In genomic region chr1:180317450-180317849, GRCm38 (mm10) we compare ENCODE assay signal across 24 mouse cellular contexts. TPM values are rescaled to one million over a fixed set of nuclear protein-coding genes. Genes with fewer than 3 reads are reported as not detected.
A peak's percentile ranks its signal among the peaks of the same experiment; 100 is the strongest.
DNase-seq lines count a peak whose midpoint lies in the region; ATAC-seq and TF ChIP-seq lines count a peak whose summit lies in the region.
"Had no signal": no experiment of that assay in that cellular context is flagged by ENCODE, and none has a peak within 500 bp of the region (broad histone marks: within the 10 kb centered on the region; RNA-seq: fewer than 3 reads in every experiment).

No protein-coding gene starts in this region.

- H3K27me3 ChIP-seq in heart, adult 2 months (ENCODE audit: control insufficient read depth, insufficient read depth, low read length): no peaks in the 10 kb centered on the region
- no peaks in the 10 kb centered on the region for H3K27me3 ChIP-seq in midbrain, embryonic 11.5 days (ENCODE audit: control insufficient read depth, insufficient read depth, low read length)
- no peaks in the 10 kb centered on the region for H3K27me3 ChIP-seq in midbrain, embryonic 15.5 days (replicated peaks)
- H3K27me3 ChIP-seq in liver, embryonic 15.5 days: peaks cover 27% of the 10 kb centered on the region
- H3K27me3 ChIP-seq in hindbrain, postnatal 0 days (ENCODE audit: insufficient read depth, low read length): no peaks in the 10 kb centered on the region
- H3K27me3 ChIP-seq: forebrain, embryonic 13.5 days had no signal

- TF ChIP-seq EP300 in heart, adult 2 months (IDR thresholded peaks at IDR 0.05; ENCODE audit: insufficient read depth, low read depth, low read length): no peak

- TF ChIP-seq POLR2A in heart, adult 2 months (IDR thresholded peaks at IDR 0.05; ENCODE audit: insufficient read depth, low read depth, low read length): no peak

- ATAC-seq in midbrain, embryonic 11.5 days (ENCODE audit: low FRiP score): no peak
- no peak for ATAC-seq in midbrain, embryonic 15.5 days (replicated peaks)
- ATAC-seq in liver, embryonic 15.5 days (ENCODE audit: insufficient read depth): peak; percentile 56
- ATAC-seq in megakaryocyte-erythroid progenitor cell, adult 5-6 weeks (replicated peaks; ENCODE audit: low FRiP score, low TSS enrichment, poor library complexity, severe bottlenecking): peak; percentile 51
- ATAC-seq in hindbrain, postnatal 0 days: no peak
- ATAC-seq: forebrain, embryonic 13.5 days; forebrain, embryonic 16.5 days had no signal

- H3K4me1 ChIP-seq in heart, adult 2 months (ENCODE audit: control insufficient read depth, insufficient read depth, low read length): peaks cover 10% of the 10 kb centered on the region
- peaks cover 8% of the 10 kb centered on the region for H3K4me1 ChIP-seq in midbrain, embryonic 11.5 days (ENCODE audit: control insufficient read depth, insufficient read depth, low read length)
- peaks cover 20% of the 10 kb centered on the region for H3K4me1 ChIP-seq in midbrain, embryonic 15.5 days
- H3K4me1 ChIP-seq in liver, embryonic 15.5 days (replicated peaks): peaks cover 32% of the 10 kb centered on the region
- peaks cover 9% of the 10 kb centered on the region; the same call in 1 of the 2 replicates for H3K4me1 ChIP-seq in hindbrain, postnatal 0 days (ENCODE audit: insufficient read depth, low read length)

- no peak overlapping the region for H3K9ac ChIP-seq in heart, adult 2 months (ENCODE audit: low read depth, low read length)
- no peak overlapping the region for H3K9ac ChIP-seq in midbrain, embryonic 11.5 days (ENCODE audit: low read length)
- no peak overlapping the region for H3K9ac ChIP-seq in midbrain, embryonic 15.5 days
- H3K9ac ChIP-seq in liver, embryonic 15.5 days: no peak overlapping the region
- no peak overlapping the region for H3K9ac ChIP-seq in hindbrain, postnatal 0 days (replicated peaks; ENCODE audit: low read length)
- H3K9ac ChIP-seq: forebrain, embryonic 13.5 days; heart, embryonic 13.5 days; hindbrain, embryonic 14.5 days had no signal

- no peak for TF ChIP-seq CTCF in heart, adult 2 months (IDR thresholded peaks at IDR 0.05)
- TF ChIP-seq CTCF in hindbrain, postnatal 0 days (IDR thresholded peaks at IDR 0.05; ENCODE audit: low read depth): no peak

- no peak overlapping the region for H3K4me3 ChIP-seq in heart, adult 2 months
- no peak overlapping the region for H3K4me3 ChIP-seq in midbrain, embryonic 11.5 days (ENCODE audit: low read depth, low read length)
- no peak overlapping the region for H3K4me3 ChIP-seq in midbrain, embryonic 15.5 days
- H3K4me3 ChIP-seq in liver, embryonic 15.5 days (replicated peaks): no peak overlapping the region
- H3K4me3 ChIP-seq in hindbrain, postnatal 0 days (ENCODE audit: low read length): no peak overlapping the region
- H3K4me3 ChIP-seq: forebrain, embryonic 10.5 days; forebrain, embryonic 13.5 days; gastrocnemius, adult 2 months; heart, embryonic 10.5 days; heart, embryonic 13.5 days had no signal

- H3K27ac ChIP-seq in heart, adult 2 months: no peak overlapping the region
- no peak overlapping the region for H3K27ac ChIP-seq in midbrain, embryonic 11.5 days (ENCODE audit: low read depth, low read length)
- no peak overlapping the region for H3K27ac ChIP-seq in midbrain, embryonic 15.5 days
- H3K27ac ChIP-seq in liver, embryonic 15.5 days (replicated peaks): no peak overlapping the region
- H3K27ac ChIP-seq in hindbrain, postnatal 0 days: no peak overlapping the region
- H3K27ac ChIP-seq: forebrain, embryonic 10.5 days; forebrain, embryonic 13.5 days; gastrocnemius, adult 2 months; heart, embryonic 10.5 days; heart, embryonic 13.5 days; hindbrain, embryonic 14.5 days had no signal

- intact Hi-C loops in heart, adult 2 months (cut with DNase I): no loop called here

- H3K4me2 ChIP-seq in midbrain, embryonic 11.5 days: no peak overlapping the region
- no peak overlapping the region for H3K4me2 ChIP-seq in midbrain, embryonic 15.5 days
- H3K4me2 ChIP-seq in liver, embryonic 15.5 days: no peak overlapping the region
- no peak overlapping the region for H3K4me2 ChIP-seq in hindbrain, postnatal 0 days (ENCODE audit: low read depth, low read length)
- H3K4me2 ChIP-seq: forebrain, embryonic 13.5 days; heart, embryonic 13.5 days; hindbrain, embryonic 14.5 days had no signal

- DNase-seq in heart, adult 11 months: peak; percentile 78
- no peak for DNase-seq in heart, adult 2 months
- peak; percentile 35 for DNase-seq in midbrain, embryonic 11.5 days (ENCODE audit: low spot score, missing footprints)
- DNase-seq in hindbrain, postnatal 0 days (ENCODE audit: low spot score): no peak
- no peak for DNase-seq in adrenal gland, postnatal 36 days
- DNase-seq: adrenal gland, adult 2 months; adrenal gland, postnatal 14 days; cerebellum, adult 18-20 months; cerebellum, adult 9-10 months; cerebellum, postnatal 14 days; gastrocnemius, adult 2 months; gastrocnemius, postnatal 14 days; heart, adult 18-20 months; heart, postnatal 14 days; heart, postnatal 4 days had no signal

- no peaks in the 10 kb centered on the region for H3K36me3 ChIP-seq in heart, adult 2 months (ENCODE audit: control insufficient read depth, insufficient read depth, low read length)
- H3K36me3 ChIP-seq in midbrain, embryonic 11.5 days (ENCODE audit: control insufficient read depth, insufficient read depth, low read length): no peaks in the 10 kb centered on the region
- no peaks in the 10 kb centered on the region for H3K36me3 ChIP-seq in midbrain, embryonic 15.5 days (replicated peaks)
- no peaks in the 10 kb centered on the region for H3K36me3 ChIP-seq in liver, embryonic 15.5 days (replicated peaks)
- no peaks in the 10 kb centered on the region for H3K36me3 ChIP-seq in hindbrain, postnatal 0 days (ENCODE audit: insufficient read depth, low read length)
- H3K36me3 ChIP-seq: forebrain, embryonic 10.5 days; heart, embryonic 10.5 days; heart, embryonic 13.5 days had no signal

- H3K79me2 ChIP-seq in heart, adult 2 months (replicated peaks; ENCODE audit: control insufficient read depth, insufficient read depth, low read length): no peaks in the 10 kb centered on the region

- no peaks in the 10 kb centered on the region for H3K9me3 ChIP-seq in midbrain, embryonic 11.5 days (ENCODE audit: control insufficient read depth, low read length)
- no peaks in the 10 kb centered on the region for H3K9me3 ChIP-seq in midbrain, embryonic 15.5 days
- no peaks in the 10 kb centered on the region for H3K9me3 ChIP-seq in liver, embryonic 15.5 days (replicated peaks)
- no peaks in the 10 kb centered on the region for H3K9me3 ChIP-seq in hindbrain, postnatal 0 days (ENCODE audit: low read length)
- H3K9me3 ChIP-seq: forebrain, embryonic 10.5 days; forebrain, embryonic 13.5 days; heart, embryonic 10.5 days; heart, embryonic 13.5 days had no signal

- 62% methylated on average over 4 of the region's 4 CpGs for WGBS in heart, adult 2 months
- 81% methylated on average over 4 of the region's 4 CpGs for WGBS in midbrain, embryonic 11.5 days
- WGBS in midbrain, embryonic 15.5 days: 79% methylated on average over 4 of the region's 4 CpGs
- 9% methylated on average over 4 of the region's 4 CpGs for WGBS in liver, embryonic 15.5 days (ENCODE audit: insufficient replicate concordance)
- 80% methylated on average over 4 of the region's 4 CpGs for WGBS in hindbrain, postnatal 0 days

RNA-seq across cellular contexts. Expression of gene Itpkb, which starts 12.8 kb away (rescaled TPM):
- 10 to 100 TPM; 50.0 to 50.7 TPM for total RNA-seq in heart, adult 2 months (2021)
- polyA plus RNA-seq in heart, adult 2 months (2012; rRNA removed): 21.5 and 29.9 TPM in 2 replicates
- polyA plus RNA-seq in midbrain, embryonic 11.5 days (2014; fragmentation: Nextera tagmentation; extraction: Ambion mirVana): 1.9 and 2.0 TPM in 2 replicates
- 2.5 and 3.0 TPM in 2 replicates for polyA plus RNA-seq in midbrain, embryonic 15.5 days (2015; fragmentation: Nextera tagmentation; extraction: Ambion mirVana)
- 1.3 and 1.6 TPM in 2 replicates for polyA plus RNA-seq in liver, embryonic 15.5 days (2015; fragmentation: Nextera tagmentation; extraction: Ambion mirVana)
- total RNA-seq in megakaryocyte-erythroid progenitor cell, adult 5-6 weeks (2014; fragmentation: Nextera tagmentation): 11.5 and 12.9 TPM in 2 replicates
- 6.1 and 6.3 TPM in 2 replicates for total RNA-seq in megakaryocyte-erythroid progenitor cell, adult 5-6 weeks (2017)
- 16.9 and 19.0 TPM in 2 replicates for total RNA-seq in hindbrain, postnatal 0 days (2014; rRNA removed)
- 4.1 and 4.8 TPM in 2 replicates for polyA plus RNA-seq in hindbrain, postnatal 0 days (2015; fragmentation: Nextera tagmentation; extraction: Ambion mirVana)
- 10 to 100 TPM; 58.5 to 71.5 TPM for total RNA-seq in adrenal gland, postnatal 36 days (2021)

RNA-seq across cellular contexts. Expression of gene Psen2, which starts 54.2 kb away (rescaled TPM):
- total RNA-seq in heart, adult 2 months (2021): 10 to 100 TPM; 11.6 to 13.1 TPM
- polyA plus RNA-seq in heart, adult 2 months (2012; rRNA removed): 30.5 and 35.8 TPM in 2 replicates
- polyA plus RNA-seq in midbrain, embryonic 11.5 days (2014; fragmentation: Nextera tagmentation; extraction: Ambion mirVana): 5.2 and 5.4 TPM in 2 replicates
- 15.4 and 15.8 TPM in 2 replicates for polyA plus RNA-seq in midbrain, embryonic 15.5 days (2015; fragmentation: Nextera tagmentation; extraction: Ambion mirVana)
- 27.0 and 30.6 TPM in 2 replicates for polyA plus RNA-seq in liver, embryonic 15.5 days (2015; fragmentation: Nextera tagmentation; extraction: Ambion mirVana)
- 75.6 and 93.3 TPM in 2 replicates for total RNA-seq in megakaryocyte-erythroid progenitor cell, adult 5-6 weeks (2014; fragmentation: Nextera tagmentation)
- 39.5 and 66.4 TPM in 2 replicates for total RNA-seq in megakaryocyte-erythroid progenitor cell, adult 5-6 weeks (2017)
- total RNA-seq in hindbrain, postnatal 0 days (2014; rRNA removed): 26.6 and 33.5 TPM in 2 replicates
- 23.2 and 23.7 TPM in 2 replicates for polyA plus RNA-seq in hindbrain, postnatal 0 days (2015; fragmentation: Nextera tagmentation; extraction: Ambion mirVana)
- 10 to 100 TPM; 24.5 to 33.5 TPM for total RNA-seq in adrenal gland, postnatal 36 days (2021)

Comparison
In these comparisons a context has a peak if more than half of its experiments do, and no peak if none do; other contexts are left out.
1. DNase-seq: peak in heart, adult 11 months (single experiment) and midbrain, embryonic 11.5 days (single experiment); none in heart, adult 2 months (0 of 2), hindbrain, postnatal 0 days (single experiment) and adrenal gland, postnatal 36 days (0 of 2).
2. ATAC-seq: peak in liver, embryonic 15.5 days (single experiment) and megakaryocyte-erythroid progenitor cell, adult 5-6 weeks (single experiment); none in midbrain, embryonic 11.5 days (single experiment), midbrain, embryonic 15.5 days (single experiment) and hindbrain, postnatal 0 days (single experiment).